Mouse (Mus musculus): ENCODE results near the gene Limd2. TPM values are rescaled to one million over a fixed set of nuclear protein-coding genes. Genes with fewer than 3 reads are reported as not detected.
A peak's percentile ranks its signal among the peaks of the same experiment; 100 is the strongest.
"Not testable (repeated sequence)": the region's sequence is repeated elsewhere in the genome, so short reads cannot be mapped to it uniquely, and the experiment has no call there.

Limd2 gene
- polyA plus RNA-seq, 1 experiment: 40.7 TPM

DNA sequence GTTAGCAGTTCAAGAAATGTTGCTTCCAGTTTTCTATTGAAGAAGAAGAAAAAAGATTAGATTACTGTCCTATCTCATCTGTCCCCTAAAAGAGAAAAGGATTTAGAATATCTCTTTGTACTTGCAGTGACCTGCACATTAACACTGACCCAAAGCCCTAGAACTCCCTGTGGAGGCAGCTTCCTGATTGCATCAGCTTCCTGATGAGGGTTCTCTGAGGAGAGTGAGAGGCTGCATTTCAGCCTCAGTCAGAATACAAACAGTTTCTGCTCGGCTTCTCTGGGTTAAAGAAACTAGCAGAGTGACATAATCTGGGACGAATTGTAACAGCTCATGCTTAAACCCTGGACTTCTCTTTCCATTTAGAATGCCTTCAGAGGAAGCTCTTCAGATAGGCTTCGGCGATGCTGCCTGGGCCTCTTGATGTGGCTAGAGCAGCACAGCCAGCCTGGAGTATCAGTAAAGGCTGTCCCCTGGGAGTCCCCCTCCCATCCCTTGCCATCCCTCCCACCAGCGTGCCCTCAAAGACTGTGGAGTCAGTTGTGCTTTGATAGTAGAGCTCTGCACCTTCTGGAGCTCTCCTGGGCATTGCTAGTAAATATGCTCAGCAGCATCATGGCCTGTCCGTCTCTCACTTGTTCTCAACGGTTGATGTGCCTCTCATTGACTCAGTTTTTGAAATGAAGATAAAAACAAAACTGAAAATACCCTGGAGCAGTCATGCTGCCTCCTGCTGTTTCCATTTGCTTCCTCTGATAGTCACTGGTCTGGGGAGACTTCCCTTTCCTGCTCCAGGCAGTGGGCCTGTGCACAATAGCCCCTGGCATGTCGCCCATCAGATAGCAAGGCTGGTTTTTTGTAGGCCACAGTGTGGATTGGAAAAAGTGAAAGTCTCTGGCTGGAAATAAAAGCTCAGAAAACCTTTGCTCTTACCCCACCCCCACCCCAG is 25.8 kb downstream of the Limd2 start:
- DNase-seq (ENCODE audit: low read depth, low spot score): peak; percentile 65
- 22% methylated on average over 8 of the region's 8 CpGs for WGBS

DNA sequence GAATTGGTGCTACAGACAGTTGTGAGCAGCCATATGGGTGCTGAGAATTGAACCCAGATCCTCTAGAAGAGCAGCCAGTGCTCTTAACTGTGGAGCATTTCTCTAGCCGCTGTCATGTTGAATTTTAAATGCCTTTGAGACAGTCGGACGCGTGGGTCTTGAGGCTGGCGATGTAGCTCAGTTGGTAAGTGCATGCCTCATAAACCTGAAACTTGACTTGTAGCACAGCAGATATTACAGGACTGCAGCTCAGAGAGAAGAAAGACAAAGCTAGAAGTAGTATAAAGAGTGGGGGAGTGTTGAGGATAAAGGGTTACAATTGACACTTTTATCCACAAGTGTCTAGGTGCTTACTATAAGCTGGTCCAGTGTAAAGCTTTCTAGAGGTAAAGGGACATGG is 28.1 kb downstream of the Limd2 start:
- WGBS: 93% methylated on average over 5 of the region's 5 CpGs
- DNase-seq (ENCODE audit: low read depth, low spot score): no peak

DNA sequence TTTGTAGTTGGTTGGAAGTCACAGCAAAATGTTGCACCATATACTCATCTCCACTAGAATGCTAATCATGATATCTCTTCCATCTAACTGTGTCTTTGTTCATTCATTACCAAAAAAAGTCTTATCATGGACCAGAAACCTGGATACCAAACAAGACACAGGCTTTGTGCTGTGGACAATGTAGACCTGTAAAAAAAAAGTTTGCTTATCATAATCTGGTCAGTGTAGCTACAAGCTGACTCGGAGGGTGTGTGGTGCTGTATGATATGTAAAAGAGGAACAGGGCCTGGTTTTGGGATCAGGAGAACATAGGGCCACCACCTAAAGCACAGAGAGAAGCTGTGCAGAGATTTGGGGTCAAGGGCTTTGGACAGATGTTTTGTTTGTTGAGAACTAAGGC is 31.2 kb downstream of the Limd2 start:
- WGBS: 77% methylated on average over 1 of the region's 1 CpGs
- no peak for DNase-seq (ENCODE audit: low read depth, low spot score)

DNA sequence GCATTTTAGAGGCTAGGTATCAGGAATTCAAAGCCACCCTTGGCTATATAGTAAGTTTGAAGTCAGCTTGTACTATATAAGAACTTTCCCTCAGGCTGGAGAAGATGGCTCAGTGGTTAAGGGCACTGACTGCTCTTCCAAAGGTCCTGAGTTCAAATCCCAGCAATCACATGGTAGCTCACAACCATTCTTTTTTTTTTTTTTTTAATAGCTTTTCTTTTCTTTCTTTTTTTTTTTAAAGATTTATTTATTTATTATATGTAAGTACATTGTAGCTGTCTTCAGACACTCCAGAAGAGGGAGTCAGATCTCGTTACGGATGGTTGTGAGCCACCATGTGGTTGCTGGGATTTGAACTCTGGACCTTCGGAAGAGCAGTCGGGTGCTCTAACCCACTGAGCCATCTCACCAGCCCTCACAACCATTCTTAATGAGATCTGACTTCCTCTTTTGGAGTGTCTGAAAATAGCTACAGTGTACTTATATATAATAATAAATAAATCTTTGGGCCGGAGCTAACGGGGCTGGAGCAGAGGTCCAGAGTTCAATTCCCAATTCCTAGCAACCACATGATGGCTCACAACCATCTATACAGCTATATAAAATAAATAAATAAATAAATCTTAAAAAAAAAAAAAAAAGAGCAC is 33.8 kb downstream of the Limd2 start:
- 85% methylated on average over 6 of the region's 6 CpGs for WGBS

DNA sequence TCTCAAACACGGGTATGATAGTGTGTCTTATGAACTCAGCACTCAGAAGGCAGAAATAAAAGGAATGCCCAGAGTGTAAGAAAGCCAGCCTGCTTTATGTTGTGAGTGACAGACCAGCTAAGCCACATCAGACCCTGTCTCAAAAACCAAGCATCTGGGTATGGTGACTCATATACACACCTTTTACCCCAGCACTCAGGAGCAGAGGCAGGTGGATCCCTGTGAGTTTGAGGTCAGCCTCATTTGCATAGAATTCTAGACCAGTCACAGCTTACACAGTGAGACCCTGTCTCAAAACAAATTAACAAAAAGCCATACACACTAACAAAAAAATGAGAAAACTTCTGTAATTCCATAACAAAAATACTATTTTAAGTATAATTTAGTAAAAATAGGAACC is 34.8 kb downstream of the Limd2 start:
- DNase-seq (ENCODE audit: low read depth, low spot score): no peak
- 53% methylated on average over 1 of the region's 1 CpGs for WGBS

More for the DNA sequence above, 33.8 kb downstream of the Limd2 start:
- not testable (repeated sequence) for DNase-seq (ENCODE audit: low read depth, low spot score)

DNA sequence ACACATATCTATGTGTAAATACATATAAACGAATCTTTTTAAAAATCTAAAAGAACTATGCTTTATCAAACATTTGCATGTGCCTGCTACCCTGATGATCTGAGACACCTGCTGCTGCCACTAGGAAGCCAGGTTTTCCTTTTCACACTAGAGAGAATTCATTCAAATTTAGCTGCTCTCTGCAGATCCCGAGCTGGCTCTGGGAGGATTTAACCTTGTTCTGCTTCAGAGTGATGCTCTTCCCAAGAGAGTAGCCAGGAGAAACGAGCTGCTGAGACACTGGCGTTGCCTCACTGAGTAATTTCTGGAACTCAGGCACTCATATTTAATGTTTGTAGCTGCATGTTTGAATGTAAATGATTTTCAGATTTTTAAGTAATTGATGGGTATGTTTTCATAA is 35.9 kb downstream of the Limd2 start:
- 73% methylated on average over 4 of the region's 4 CpGs for WGBS
- DNase-seq (ENCODE audit: low read depth, low spot score): no peak

DNA sequence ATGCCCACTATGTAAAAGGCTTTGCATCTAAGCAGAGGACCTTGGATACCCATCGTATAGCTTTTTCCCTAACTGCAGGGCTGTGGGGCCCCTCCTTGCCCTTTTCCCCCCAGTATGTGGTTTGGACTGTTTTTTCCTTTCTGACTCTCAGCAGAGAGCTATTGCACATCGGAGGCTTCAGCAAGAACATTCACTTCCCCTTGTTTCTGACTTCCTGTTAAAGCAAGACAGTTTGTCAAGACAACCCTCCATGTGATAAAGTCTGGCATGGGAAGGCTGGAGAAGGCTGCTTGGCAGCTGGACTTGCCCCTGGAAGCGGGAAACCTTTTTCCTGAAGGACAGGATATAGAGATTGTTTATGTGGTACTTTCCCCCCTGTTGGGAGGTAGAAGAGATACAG is 37.9 kb downstream of the Limd2 start:
- DNase-seq (ENCODE audit: low read depth, low spot score): no peak
- WGBS: 75% methylated on average over 3 of the region's 3 CpGs

DNA sequence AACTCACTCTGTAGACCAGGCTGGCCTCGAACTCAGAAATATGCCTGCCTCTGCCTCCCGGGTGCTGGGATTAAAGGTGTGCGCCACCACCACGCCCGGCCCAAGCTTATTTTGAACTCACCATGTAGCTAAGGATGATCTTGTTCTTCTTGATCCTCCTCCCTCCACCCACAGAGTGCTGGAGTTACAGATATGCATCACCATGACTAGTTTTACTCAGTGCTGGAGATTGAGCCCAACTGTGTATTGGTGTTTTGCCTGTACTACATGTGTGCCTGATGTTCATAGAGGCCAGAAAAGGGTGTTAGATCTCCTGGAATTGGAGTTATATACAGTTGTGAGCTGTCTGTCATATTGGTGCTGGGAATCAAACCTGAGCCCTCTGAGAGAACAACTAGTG is 38.4 kb downstream of the Limd2 start:
- whole genome bisulfite sequencing: 90% methylated on average over 5 of the region's 5 CpGs
- no peak for DNase-seq (ENCODE audit: low read depth, low spot score)

DNA sequence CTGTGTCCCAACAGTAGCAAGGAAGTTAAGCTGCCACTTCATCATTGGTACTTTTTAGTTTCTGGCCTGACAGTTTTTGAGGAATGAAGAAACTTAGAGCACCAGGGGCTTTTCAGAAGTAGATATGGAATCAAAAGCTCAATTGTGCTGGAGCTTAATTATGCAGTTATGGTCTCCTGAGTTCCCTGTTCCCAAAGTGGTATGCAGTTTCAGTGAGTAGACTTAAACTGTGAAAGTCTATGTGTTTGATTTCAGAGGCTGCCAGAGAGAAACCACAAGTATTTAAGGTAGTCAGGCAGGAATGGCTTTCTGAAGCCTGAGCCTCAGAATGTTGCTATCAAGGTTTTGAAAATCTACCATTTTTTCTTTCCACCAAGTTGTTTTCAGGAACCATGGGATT is 49.0 kb downstream of the Limd2 start:
- DNase-seq (ENCODE audit: low read depth, low spot score): no peak

Other genes starting within 250 kb of the Limd2 start
- 75.4 and 75.7 TPM in 2 replicates for gene Cyb561, start 207.5 kb downstream of the Limd2 start, polyA plus RNA-seq (2012; rRNA removed)
- 70.6 and 321 TPM in 2 replicates for gene Ace, start 192.9 kb downstream of the Limd2 start, polyA plus RNA-seq (2012; rRNA removed)
- gene Ace3, start 166.2 kb downstream of the Limd2 start, polyA plus RNA-seq (2012; rRNA removed): 0.05 TPM in 1 of 2 replicates, not detected in the other
- gene Kcnh6, start 152.7 kb downstream of the Limd2 start, polyA plus RNA-seq (2012; rRNA removed): 1.3 and 2.0 TPM in 2 replicates
- gene Dcaf7, start 124.0 kb downstream of the Limd2 start, polyA plus RNA-seq (2012; rRNA removed): 27.3 and 41.3 TPM in 2 replicates
- 10.2 and 15.5 TPM in 2 replicates for gene Taco1, start 94.8 kb downstream of the Limd2 start, polyA plus RNA-seq (2012; rRNA removed)
- gene Map3k3, start 76.2 kb downstream of the Limd2 start, polyA plus RNA-seq (2012; rRNA removed): 15.0 and 23.5 TPM in 2 replicates
- gene Gm10840, start within 50 bp of the Limd2 start, polyA plus RNA-seq (2012; rRNA removed): not detected in 2 replicates
- gene Strada, start 41.3 kb upstream of the Limd2 start, polyA plus RNA-seq (2012; rRNA removed): 10.9 and 12.1 TPM in 2 replicates
- gene Ccdc47, start 55.5 kb upstream of the Limd2 start, polyA plus RNA-seq (2012; rRNA removed): 9.5 and 13.7 TPM in 2 replicates
- 7.6 and 9.9 TPM in 2 replicates for gene Ddx42, start 56.1 kb upstream of the Limd2 start, polyA plus RNA-seq (2012; rRNA removed)
- 13.2 and 16.1 TPM in 2 replicates for gene Ftsj3, start 95.2 kb upstream of the Limd2 start, polyA plus RNA-seq (2012; rRNA removed)
- gene Psmc5, start 95.3 kb upstream of the Limd2 start, polyA plus RNA-seq (2012; rRNA removed): 55.5 and 62.4 TPM in 2 replicates
- 136 and 162 TPM in 2 replicates for gene Smarcd2, start 112.1 kb upstream of the Limd2 start, polyA plus RNA-seq (2012; rRNA removed)
- gene Tcam1, start 115.8 kb upstream of the Limd2 start, polyA plus RNA-seq (2012; rRNA removed): 0.11 and 0.12 TPM in 2 replicates
- 0.27 and 0.82 TPM in 2 replicates for gene Gh, start 141.0 kb upstream of the Limd2 start, polyA plus RNA-seq (2012; rRNA removed)
- 39.6 and 60.0 TPM in 2 replicates for gene Cd79b, start 153.9 kb upstream of the Limd2 start, polyA plus RNA-seq (2012; rRNA removed)
- 0.27 and 0.42 TPM in 2 replicates for gene Scn4a, start 192.4 kb upstream of the Limd2 start, polyA plus RNA-seq (2012; rRNA removed)
- 0.80 and 2.1 TPM in 2 replicates for gene Prr29, start 204.6 kb upstream of the Limd2 start, polyA plus RNA-seq (2012; rRNA removed)
- gene Icam2, start 227.2 kb upstream of the Limd2 start, polyA plus RNA-seq (2012; rRNA removed): 13.2 and 16.2 TPM in 2 replicates

Measured in large intestine, adult 2 months (tissue).